Mouse (Mus musculus) hematopoietic multipotent progenitor cell, adult 10-12 weeks (in vitro differentiated cells): Measurements from ENCODE around the gene Mboat1. TPM values are rescaled to one million over a fixed set of nuclear protein-coding genes. Genes with fewer than 3 reads are reported as not detected.

ENCODE experiments used
- polyA plus RNA-seq: library from polyadenylated mRNA; stranded (reverse); fragments of >175 nt; gene quantifications from 2 replicates; pipeline ENCODE4 v1.2.3, GENCODE M21; 2012; ENCODE audit warnings: low replicate concordance

Gene Mboat1
- 1.8 and 5.9 TPM in 2 replicates for polyA plus RNA-seq

DNA sequence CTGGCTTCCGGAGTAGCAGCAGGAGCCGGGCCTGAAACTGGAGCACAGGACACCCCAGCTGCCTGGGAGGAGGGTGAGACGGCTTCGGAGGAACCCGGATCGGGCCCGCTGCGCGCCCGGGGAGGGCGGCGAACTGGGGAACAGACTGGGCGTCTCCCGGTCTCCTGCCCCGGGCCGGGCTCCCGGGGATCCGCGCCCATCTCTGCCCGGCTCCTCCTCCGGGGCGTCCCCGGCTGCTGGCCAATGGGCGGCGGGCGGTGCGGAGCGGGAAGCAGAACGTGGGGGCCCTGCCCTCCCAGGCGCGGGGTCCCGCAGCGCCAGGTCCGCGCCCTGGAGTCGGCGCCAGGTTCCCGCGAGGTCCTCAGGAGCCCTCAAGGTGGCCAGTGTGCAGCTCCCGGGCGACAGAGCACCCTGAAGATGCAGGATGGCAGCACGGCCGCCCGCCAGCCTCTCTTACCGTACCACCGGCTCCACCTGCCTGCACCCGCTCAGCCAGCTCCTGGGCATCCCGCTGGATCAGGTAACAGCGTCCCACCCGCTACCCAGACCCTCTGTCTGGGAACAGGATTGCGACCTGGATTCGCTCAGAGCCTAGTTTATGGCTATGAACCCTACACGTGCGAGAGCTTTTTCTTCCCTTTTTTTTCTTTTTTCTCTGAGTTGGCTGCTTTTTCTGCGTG is at the start of gene Mboat1:
Mboat1 (plus strand) TSS at position 247 of the 680 bp plus-strand sequence.

Other genes starting within 250 kb of the Mboat1 start
- 3.3 and 4.2 TPM in 2 replicates for gene E2f3, start 150.4 kb upstream of the Mboat1 start, polyA plus RNA-seq
- gene Agtr1a, start 200.0 kb downstream of the Mboat1 start, polyA plus RNA-seq = 6.3 TPM in 1 of 2 replicates, not detected in the other